Mouse (Mus musculus): Measurements from ENCODE around the gene Rhoh. TPM values are rescaled to one million over a fixed set of nuclear protein-coding genes. Genes with fewer than 3 reads are reported as not detected.

Gene Rhoh
- polyA plus RNA-seq, 1 experiment from 2014 or later, result 0.50 TPM

- no peak overlapping the region for H3K9ac ChIP-seq (ENCODE audit: low read depth, low read length)
- ATAC-seq (replicated peaks; ENCODE audit: low FRiP score, low read depth) (no peak), DNase-seq (ENCODE audit: low spot score) (no peak)
- no peaks in the 10 kb centered on the region for H3K4me1 ChIP-seq (replicated peaks; ENCODE audit: insufficient read depth, low read length)
- TF ChIP-seq CTCF (IDR thresholded peaks at IDR 0.05; ENCODE audit: low read depth), result no peak
- H3K27ac ChIP-seq, result no peak overlapping the region
- H3K4me3 ChIP-seq (replicated peaks; ENCODE audit: low read depth, low read length), result no peak overlapping the region
- H3K4me2 ChIP-seq (ENCODE audit: low read length), result no peak overlapping the region
- H3K9me3 ChIP-seq (replicated peaks; ENCODE audit: low read length), result no peaks in the 10 kb centered on the region
- 49% methylated on average over 12 of the region's 12 CpGs for WGBS
- H3K27me3 ChIP-seq (ENCODE audit: insufficient read depth, low read length), result no peaks in the 10 kb centered on the region
- H3K36me3 ChIP-seq (ENCODE audit: insufficient read depth, low read length), result no peaks in the 10 kb centered on the region
These were observed 3.1 kb upstream of the Rhoh start for GRCm38 (mm10) chr5:65857935-65858334.

DNA sequence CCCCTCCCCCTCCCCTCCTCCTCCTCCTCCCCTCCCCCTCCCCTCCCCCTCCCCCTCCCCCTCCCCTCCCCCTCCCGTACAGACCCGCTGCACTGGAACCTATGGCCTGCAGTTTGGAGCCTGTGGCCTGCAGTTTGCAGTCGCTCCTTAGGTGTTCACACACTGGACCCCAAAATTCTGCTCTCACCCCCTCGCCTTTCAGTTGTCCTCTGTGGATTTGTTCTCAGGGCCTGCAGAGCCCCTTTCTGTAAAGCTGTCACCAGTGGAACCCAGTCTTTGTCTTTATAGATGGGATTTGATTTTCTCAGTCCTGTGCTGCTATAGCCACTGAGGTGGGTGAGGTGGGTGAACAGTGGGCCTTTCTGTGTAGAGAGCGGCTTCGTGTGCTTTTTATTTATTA is 2.7 kb upstream of the Rhoh start:
- no peak overlapping the region for H3K9ac ChIP-seq (ENCODE audit: low read depth, low read length)
- DNase-seq (ENCODE audit: low spot score), result no peak
- no peaks in the 10 kb centered on the region for H3K36me3 ChIP-seq (ENCODE audit: insufficient read depth, low read length)
- ATAC-seq (replicated peaks; ENCODE audit: low FRiP score, low read depth), result no peak
- no peak overlapping the region for H3K4me2 ChIP-seq (ENCODE audit: low read length)
- H3K4me1 ChIP-seq (replicated peaks; ENCODE audit: insufficient read depth, low read length), result no peaks in the 10 kb centered on the region
- no peak overlapping the region for H3K4me3 ChIP-seq (replicated peaks; ENCODE audit: low read depth, low read length)
- no peaks in the 10 kb centered on the region for H3K9me3 ChIP-seq (replicated peaks; ENCODE audit: low read length)
- WGBS, result 70% methylated on average over 3 of the region's 6 CpGs
- no peaks in the 10 kb centered on the region for H3K27me3 ChIP-seq (ENCODE audit: insufficient read depth, low read length)
- no peak overlapping the region for H3K27ac ChIP-seq
- no peak for TF ChIP-seq CTCF (IDR thresholded peaks at IDR 0.05; ENCODE audit: low read depth)

GRCm38 (mm10) chr5:65858898-65859297 is 2.1 kb upstream of the Rhoh start:
- Histone ChIP-seq H3K27ac (no peak overlapping the region), H3K36me3 (ENCODE audit: insufficient read depth, low read length) (no peaks in the 10 kb centered on the region), H3K9ac (ENCODE audit: low read depth, low read length) (no peak overlapping the region), H3K4me3 (replicated peaks; ENCODE audit: low read depth, low read length) (no peak overlapping the region), H3K27me3 (ENCODE audit: insufficient read depth, low read length) (no peaks in the 10 kb centered on the region), H3K9me3 (replicated peaks; ENCODE audit: low read length) (no peaks in the 10 kb centered on the region), H3K4me2 (ENCODE audit: low read length) (no peak overlapping the region), H3K4me1 (replicated peaks; ENCODE audit: insufficient read depth, low read length) (no peaks in the 10 kb centered on the region)
- 43% methylated on average over 12 of the region's 12 CpGs for WGBS
- no peak for ATAC-seq (replicated peaks; ENCODE audit: low FRiP score, low read depth)
- TF ChIP-seq CTCF (IDR thresholded peaks at IDR 0.05; ENCODE audit: low read depth), result no peak
- peak; percentile 55 for DNase-seq (ENCODE audit: low spot score)

DNA sequence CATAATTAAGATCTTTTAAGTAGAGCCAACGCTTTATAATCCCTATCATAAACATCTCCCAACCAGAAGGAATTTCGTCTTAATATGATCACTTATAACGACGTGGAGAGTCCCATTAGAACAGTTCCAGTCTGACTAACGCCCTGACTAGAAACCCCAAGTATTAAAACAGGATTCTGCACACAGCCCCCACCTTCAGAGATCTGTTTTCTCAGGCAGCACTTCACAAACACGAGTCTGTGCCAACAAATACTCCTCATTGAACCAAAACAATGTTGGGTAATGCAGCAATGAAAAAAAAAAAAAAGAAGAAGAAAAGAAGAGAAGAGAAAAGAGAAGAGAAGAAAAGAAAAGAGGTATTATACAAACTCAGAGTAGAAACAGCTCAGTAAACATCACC is 1.6 kb upstream of the Rhoh start:
- no peak for TF ChIP-seq CTCF (IDR thresholded peaks at IDR 0.05; ENCODE audit: low read depth)
- no peak for ATAC-seq (replicated peaks; ENCODE audit: low FRiP score, low read depth)
- Histone ChIP-seq H3K4me2 (ENCODE audit: low read length) (no peak overlapping the region), H3K9ac (ENCODE audit: low read depth, low read length) (no peak overlapping the region), H3K27ac (no peak overlapping the region), H3K9me3 (replicated peaks; ENCODE audit: low read length) (no peaks in the 10 kb centered on the region), H3K4me3 (replicated peaks; ENCODE audit: low read depth, low read length) (no peak overlapping the region), H3K4me1 (replicated peaks; ENCODE audit: insufficient read depth, low read length) (no peaks in the 10 kb centered on the region), H3K36me3 (ENCODE audit: insufficient read depth, low read length) (no peaks in the 10 kb centered on the region), H3K27me3 (ENCODE audit: insufficient read depth, low read length) (no peaks in the 10 kb centered on the region)
- WGBS, result 49% methylated on average over 6 of the region's 6 CpGs
- no peak for DNase-seq (ENCODE audit: low spot score)

DNA sequence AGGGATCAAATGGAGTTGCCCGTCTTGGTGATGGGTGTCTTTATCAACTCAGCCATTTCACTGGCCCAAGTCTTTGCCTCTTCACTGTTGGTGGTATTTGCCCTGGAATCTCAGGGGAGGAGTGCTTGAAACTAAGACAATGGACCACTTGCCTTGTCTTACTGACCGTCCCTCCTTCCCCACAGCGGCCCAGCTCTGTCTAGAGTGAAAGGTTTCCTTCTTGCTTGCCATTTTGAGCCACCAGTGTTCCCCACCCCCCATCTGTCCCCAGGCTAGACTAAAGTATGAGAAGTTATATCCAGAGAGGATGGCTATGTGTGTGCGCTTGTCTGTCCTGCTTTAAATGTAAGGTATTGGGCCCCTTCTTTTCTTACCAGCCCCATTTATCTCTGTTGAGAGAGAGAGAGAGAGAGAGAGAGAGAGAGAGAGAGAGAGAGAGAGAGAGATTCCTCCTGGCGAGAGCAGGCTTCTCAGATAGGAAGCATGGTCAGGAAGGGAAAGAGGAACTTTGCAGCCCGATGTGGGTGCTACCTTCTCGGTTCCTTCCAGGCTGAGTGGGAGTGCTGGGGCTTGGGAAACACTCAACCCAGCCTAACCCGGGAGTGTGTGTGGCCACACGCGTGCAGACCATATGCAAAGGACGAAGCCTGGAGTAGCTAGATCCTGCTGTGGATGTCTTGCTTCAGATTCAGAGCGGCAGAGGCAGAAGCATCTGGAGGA is 572 bp upstream of the Rhoh start:
- DNase-seq (ENCODE audit: low spot score), result no peak
- H3K4me3 ChIP-seq (replicated peaks; ENCODE audit: low read depth, low read length), result no peak overlapping the region
- no peak overlapping the region for H3K9ac ChIP-seq (ENCODE audit: low read depth, low read length)
- no peak overlapping the region for H3K4me2 ChIP-seq (ENCODE audit: low read length)
- ATAC-seq (replicated peaks; ENCODE audit: low FRiP score, low read depth), result no peak
- no peaks in the 10 kb centered on the region for H3K27me3 ChIP-seq (ENCODE audit: insufficient read depth, low read length)
- 79% methylated on average over 12 of the region's 12 CpGs for WGBS
- no peaks in the 10 kb centered on the region for H3K4me1 ChIP-seq (replicated peaks; ENCODE audit: insufficient read depth, low read length)
- no peak for TF ChIP-seq CTCF (IDR thresholded peaks at IDR 0.05; ENCODE audit: low read depth)
- no peak overlapping the region for H3K27ac ChIP-seq
- no peaks in the 10 kb centered on the region for H3K9me3 ChIP-seq (replicated peaks; ENCODE audit: low read length)
- no peaks in the 10 kb centered on the region for H3K36me3 ChIP-seq (ENCODE audit: insufficient read depth, low read length)

DNA sequence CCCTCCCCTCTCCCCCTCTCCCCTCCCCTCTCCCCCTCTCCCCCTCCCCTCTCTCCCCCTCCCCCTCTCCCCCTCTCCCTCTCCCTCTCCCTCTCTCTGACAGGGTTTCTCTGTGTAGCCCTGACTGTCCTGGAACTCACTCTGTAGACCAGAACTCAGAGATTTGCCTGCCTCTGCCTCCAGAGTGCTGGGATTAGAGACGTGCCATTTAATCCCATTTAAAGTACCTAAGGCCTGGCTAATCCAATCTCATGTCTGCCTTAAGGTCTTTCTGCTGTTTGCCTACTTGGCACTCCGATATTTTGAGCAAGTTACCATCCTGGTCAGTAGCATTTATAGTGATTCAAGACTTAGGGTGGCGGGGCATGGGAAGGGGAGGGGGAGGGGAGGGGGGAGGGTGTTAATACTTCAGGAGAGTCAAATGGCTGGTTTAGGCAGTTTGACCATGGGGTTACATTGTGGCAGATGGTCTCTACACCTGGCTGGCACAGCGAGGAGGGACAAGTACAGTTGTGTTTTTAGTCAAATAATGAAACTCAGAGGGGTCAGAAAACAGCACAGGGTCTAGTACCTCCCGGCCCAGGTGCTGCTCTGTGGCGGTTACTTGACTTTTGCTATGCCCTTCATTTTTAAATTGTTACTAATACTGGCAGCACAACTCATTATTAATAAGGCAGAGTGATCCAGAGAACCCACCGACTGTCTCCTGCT is 1.4 kb downstream of the Rhoh start:
- H3K27me3 ChIP-seq (ENCODE audit: insufficient read depth, low read length), result no peaks in the 10 kb centered on the region
- no peak overlapping the region for H3K9ac ChIP-seq (ENCODE audit: low read depth, low read length)
- no peak overlapping the region for H3K27ac ChIP-seq
- no peaks in the 10 kb centered on the region for H3K36me3 ChIP-seq (ENCODE audit: insufficient read depth, low read length)
- TF ChIP-seq CTCF (IDR thresholded peaks at IDR 0.05; ENCODE audit: low read depth), result no peak
- 89% methylated on average over 7 of the region's 7 CpGs for WGBS
- no peak for ATAC-seq (replicated peaks; ENCODE audit: low FRiP score, low read depth)
- no peaks in the 10 kb centered on the region for H3K4me1 ChIP-seq (replicated peaks; ENCODE audit: insufficient read depth, low read length)
- no peak overlapping the region for H3K4me2 ChIP-seq (ENCODE audit: low read length)
- H3K4me3 ChIP-seq (replicated peaks; ENCODE audit: low read depth, low read length), result no peak overlapping the region
- DNase-seq (ENCODE audit: low spot score), result no peak
- no peaks in the 10 kb centered on the region for H3K9me3 ChIP-seq (replicated peaks; ENCODE audit: low read length)
